14 mouse cellular contexts compared by ENCODE assay signal in the genomic region with DNA sequence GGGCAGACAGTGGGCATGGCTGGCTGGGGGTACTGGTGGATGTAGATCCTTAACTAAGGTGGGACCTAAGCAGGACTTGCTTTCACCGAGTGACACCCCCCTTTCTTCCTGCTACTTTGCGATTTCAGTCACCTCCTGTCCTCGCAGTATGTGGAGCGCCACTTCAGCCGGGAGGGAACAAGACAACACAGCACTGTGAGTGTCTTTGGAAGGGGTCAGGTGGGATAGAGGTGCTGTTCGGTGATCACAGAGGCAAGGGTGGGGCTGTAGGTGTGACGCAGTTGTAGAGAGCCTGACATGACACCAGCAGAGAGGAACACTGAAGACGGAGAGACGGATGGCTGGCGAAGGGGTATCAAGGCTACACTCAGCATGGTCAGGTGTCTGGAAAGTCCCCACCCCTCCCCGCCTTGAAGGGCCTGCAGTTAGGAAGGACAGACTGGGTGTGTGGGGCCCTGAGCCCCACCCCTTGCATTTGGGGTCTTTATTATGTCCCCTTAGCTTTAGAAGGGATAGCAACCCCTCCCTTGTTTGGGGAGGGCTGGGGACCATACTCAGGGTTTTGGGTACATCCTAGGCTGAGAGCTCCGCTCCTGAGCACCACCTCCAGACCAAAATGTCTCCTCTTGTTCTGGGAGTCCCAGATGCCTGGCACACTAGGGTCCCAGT. TPM values are rescaled to one million over a fixed set of nuclear protein-coding genes. Genes with fewer than 3 reads are reported as not detected.
DNase-seq lines count a peak whose midpoint lies in the region; ATAC-seq and TF ChIP-seq lines count a peak whose summit lies in the region.
"Had no signal": no experiment of that assay in that cellular context is flagged by ENCODE, and none has a peak within 500 bp of the region (broad histone marks: within the 10 kb centered on the region; RNA-seq: fewer than 3 reads in every experiment).

No protein-coding gene starts in this region.

- ATAC-seq in limb, embryonic 12.5 days (ENCODE audit: insufficient number of reproducible peaks, insufficient read depth, low FRiP score, low TSS enrichment, low read depth): no peak
- ATAC-seq: intestine, postnatal 0 days; liver, embryonic 12.5 days had no signal

- H3K36me3 ChIP-seq in heart, embryonic 10.5 days: no peaks in the 10 kb centered on the region
- H3K36me3 ChIP-seq in limb, embryonic 12.5 days: no peaks in the 10 kb centered on the region
- H3K36me3 ChIP-seq: liver, embryonic 12.5 days had no signal

- H3K4me1 ChIP-seq in heart, embryonic 10.5 days: peaks cover 76% of the 10 kb centered on the region
- peaks cover 44% of the 10 kb centered on the region for H3K4me1 ChIP-seq in limb, embryonic 12.5 days (replicated peaks)

- H3K9me3 ChIP-seq in heart, embryonic 10.5 days: no peaks in the 10 kb centered on the region
- H3K9me3 ChIP-seq in limb, embryonic 12.5 days: no peaks in the 10 kb centered on the region
- H3K9me3 ChIP-seq: liver, embryonic 12.5 days had no signal

- no peak for TF ChIP-seq CTCF in layer of hippocampus, adult 2 months (conservative IDR thresholded peaks at IDR 0.05)

- H3K4me3 ChIP-seq in heart, embryonic 10.5 days: peak overlapping the region; percentile 16
- no peak overlapping the region for H3K4me3 ChIP-seq in layer of hippocampus, adult 2 months
- H3K4me3 ChIP-seq in limb, embryonic 12.5 days (replicated peaks): no peak overlapping the region
- H3K4me3 ChIP-seq: liver, embryonic 12.5 days had no signal

- no peak overlapping the region for H3K4me2 ChIP-seq in limb, embryonic 12.5 days
- H3K4me2 ChIP-seq: liver, embryonic 12.5 days had no signal

- 68% methylated on average over 12 of the region's 12 CpGs for WGBS in heart, embryonic 10.5 days
- WGBS in limb, embryonic 12.5 days: 78% methylated on average over 12 of the region's 12 CpGs

- DNase-seq in heart, embryonic 10.5 days (ENCODE audit: low spot score): no peak
- DNase-seq in heart, adult 18-20 months: no peak
- DNase-seq in layer of hippocampus, adult 2 months (ENCODE audit: low spot score in 2 of 2): no peak
- no peak for DNase-seq in layer of hippocampus, postnatal 10 days (ENCODE audit: low spot score in 2 of 2)
- peak; percentile 51 to 52 for DNase-seq in cerebellum, postnatal 25 days
- no peak for DNase-seq in lung, adult 18-20 months
- DNase-seq: kidney, postnatal 36 days; lung, postnatal 4 days; right cerebral cortex, postnatal 25 days had no signal

- peak overlapping the region; percentile 76 for H3K27ac ChIP-seq in heart, embryonic 10.5 days
- peak overlapping the region; percentile 43; the same call in 1 of the 2 replicates for H3K27ac ChIP-seq in layer of hippocampus, adult 2 months
- H3K27ac ChIP-seq in limb, embryonic 12.5 days: peak overlapping the region; percentile 68; the same call in 1 of the 2 replicates
- H3K27ac ChIP-seq: liver, embryonic 12.5 days had no signal

- peak overlapping the region; percentile 14; the same call in 1 of the 2 replicates for H3K9ac ChIP-seq in limb, embryonic 12.5 days (replicated peaks)
- H3K9ac ChIP-seq: liver, embryonic 12.5 days had no signal

- H3K27me3 ChIP-seq in heart, embryonic 10.5 days (ENCODE audit: insufficient read depth, poor library complexity, severe bottlenecking): peaks cover 31% of the 10 kb centered on the region
- H3K27me3 ChIP-seq in limb, embryonic 12.5 days: 0 out of 2 replicates have a peak, but pooled peaks cover 6% of the 10 kb centered on the region

RNA-seq across cellular contexts. Expression of a gene that starts 8.9 kb away (rescaled TPM):
- polyA plus RNA-seq in heart, embryonic 10.5 days (2016; fragmentation: Nextera tagmentation; extraction: Ambion mirVana): 6.2 and 7.1 TPM in 2 replicates
- 1 to 10 TPM; 6.6 to 7.5 TPM for total RNA-seq in heart, adult 18-20 months (2021)
- 100 to 1,000 TPM; 192 to 212 TPM for total RNA-seq in layer of hippocampus, adult 2 months (2021)
- total RNA-seq in layer of hippocampus, postnatal 10 days (2021): 100 to 1,000 TPM; 130 to 149 TPM
- 20.9 and 22.2 TPM in 2 replicates for polyA plus RNA-seq in limb, embryonic 12.5 days (2016; fragmentation: Nextera tagmentation; extraction: Ambion mirVana)

RNA-seq across cellular contexts. Expression of a gene that starts 49.4 kb away (rescaled TPM):
- 57.0 and 81.1 TPM in 2 replicates for polyA plus RNA-seq in heart, embryonic 10.5 days (2016; fragmentation: Nextera tagmentation; extraction: Ambion mirVana)
- 10 to 100 TPM; 17.2 to 18.2 TPM for total RNA-seq in heart, adult 18-20 months (2021)
- total RNA-seq in layer of hippocampus, adult 2 months (2021): 1 to 10 TPM; 4.7 TPM
- 10 to 100 TPM; 15.4 to 17.6 TPM for total RNA-seq in layer of hippocampus, postnatal 10 days (2021)
- 117 and 118 TPM in 2 replicates for polyA plus RNA-seq in limb, embryonic 12.5 days (2016; fragmentation: Nextera tagmentation; extraction: Ambion mirVana)
- total RNA-seq: common myeloid progenitor, adult 5-6 weeks; monocyte, adult 5-6 weeks had no signal

Comparison
In these comparisons a context has a peak if more than half of its experiments do, and no peak if none do; other contexts are left out.
1. DNase-seq: peak in cerebellum, postnatal 25 days (2 of 2); none in heart, embryonic 10.5 days (single experiment), heart, adult 18-20 months (0 of 2), layer of hippocampus, adult 2 months (0 of 2), layer of hippocampus, postnatal 10 days (0 of 2) and lung, adult 18-20 months (0 of 2).
2. RNA of a gene that starts 8.9 kb away (total RNA-seq): 192 to 212 TPM in layer of hippocampus, adult 2 months and 130 to 149 TPM in layer of hippocampus, postnatal 10 days; 6.6 to 7.5 TPM in heart, adult 18-20 months; every median in the first group is over 10 times any median in the second.
3. Peak in every context shown above with its lines, with median percentiles within 50 percentile points of each other: H3K27ac ChIP-seq.